Mouse (Mus musculus): ENCODE results near the gene Slc25a21. TPM values are rescaled to one million over a fixed set of nuclear protein-coding genes. Genes with fewer than 3 reads are reported as not detected.
A peak's percentile ranks its signal among the peaks of the same experiment; 100 is the strongest.
"Not testable (repeated sequence)": the region's sequence is repeated elsewhere in the genome, so short reads cannot be mapped to it uniquely, and the experiment has no call there.

Gene Slc25a21
- polyA plus RNA-seq, 1 experiment from 2014 or later: 5.1 TPM

GRCm38 (mm10) chr12:57229703-57230102 lies 32.4 kb upstream of the Slc25a21 start:
- 16% methylated on average over 4 of the region's 4 CpGs for WGBS
- H3K4me1 ChIP-seq (replicated peaks; ENCODE audit: insufficient read depth, low read length): 0 out of 2 replicates have a peak, but pooled peaks cover 5% of the 10 kb centered on the region
- no peaks in the 10 kb centered on the region for H3K9me3 ChIP-seq (replicated peaks; ENCODE audit: low read length)
- no peak for TF ChIP-seq CTCF (IDR thresholded peaks at IDR 0.05; ENCODE audit: low read depth)
- DNase-seq (ENCODE audit: low spot score) (no peak), ATAC-seq (replicated peaks; ENCODE audit: low FRiP score, low read depth) (no peak)
- H3K4me3 ChIP-seq (replicated peaks; ENCODE audit: low read depth, low read length): peak overlapping the region; percentile 77
- peak overlapping the region; percentile 86 for H3K4me2 ChIP-seq (ENCODE audit: low read length)
- H3K27ac ChIP-seq: peak overlapping the region; percentile 93; the same call in 1 of the 2 replicates
- H3K36me3 ChIP-seq (ENCODE audit: insufficient read depth, low read length): no peaks in the 10 kb centered on the region
- H3K27me3 ChIP-seq (ENCODE audit: insufficient read depth, low read length): no peaks in the 10 kb centered on the region
- H3K9ac ChIP-seq (ENCODE audit: low read depth, low read length): peak overlapping the region; percentile 83

GRCm38 (mm10) chr12:57227776-57228175 lies 30.5 kb upstream of the Slc25a21 start:
- Histone ChIP-seq H3K36me3 (ENCODE audit: insufficient read depth, low read length) (no peaks in the 10 kb centered on the region), H3K4me1 (replicated peaks; ENCODE audit: insufficient read depth, low read length) (0 out of 2 replicates have a peak, but pooled peaks cover 5% of the 10 kb centered on the region), H3K4me3 (replicated peaks; ENCODE audit: low read depth, low read length) (no peak overlapping the region), H3K4me2 (ENCODE audit: low read length) (no peak overlapping the region), H3K9ac (ENCODE audit: low read depth, low read length) (no peak overlapping the region), H3K9me3 (replicated peaks; ENCODE audit: low read length) (no peaks in the 10 kb centered on the region), H3K27ac (no peak overlapping the region), H3K27me3 (ENCODE audit: insufficient read depth, low read length) (no peaks in the 10 kb centered on the region)
- WGBS: 41% methylated on average over 3 of the region's 8 CpGs
- TF ChIP-seq CTCF (IDR thresholded peaks at IDR 0.05; ENCODE audit: low read depth): no peak
- ATAC-seq (replicated peaks; ENCODE audit: low FRiP score, low read depth) (no peak), DNase-seq (ENCODE audit: low spot score) (peak; percentile 21)

- WGBS: 83% methylated on average over 9 of the region's 9 CpGs
- Histone ChIP-seq H3K9ac (ENCODE audit: low read depth, low read length) (no peak overlapping the region), H3K4me1 (replicated peaks; ENCODE audit: insufficient read depth, low read length) (0 out of 2 replicates have a peak, but pooled peaks cover 3% of the 10 kb centered on the region), H3K4me3 (replicated peaks; ENCODE audit: low read depth, low read length) (no peak overlapping the region), H3K27ac (no peak overlapping the region), H3K36me3 (ENCODE audit: insufficient read depth, low read length) (no peaks in the 10 kb centered on the region), H3K9me3 (replicated peaks; ENCODE audit: low read length) (no peaks in the 10 kb centered on the region), H3K4me2 (ENCODE audit: low read length) (no peak overlapping the region), H3K27me3 (ENCODE audit: insufficient read depth, low read length) (no peaks in the 10 kb centered on the region)
- no peak for ATAC-seq (replicated peaks; ENCODE audit: low FRiP score, low read depth)
- DNase-seq (ENCODE audit: low spot score): no peak
- no peak for TF ChIP-seq CTCF (IDR thresholded peaks at IDR 0.05; ENCODE audit: low read depth)
Measured at GRCm38 (mm10) chr12:57226411-57226810, 29.1 kb upstream of the Slc25a21 start.

DNA sequence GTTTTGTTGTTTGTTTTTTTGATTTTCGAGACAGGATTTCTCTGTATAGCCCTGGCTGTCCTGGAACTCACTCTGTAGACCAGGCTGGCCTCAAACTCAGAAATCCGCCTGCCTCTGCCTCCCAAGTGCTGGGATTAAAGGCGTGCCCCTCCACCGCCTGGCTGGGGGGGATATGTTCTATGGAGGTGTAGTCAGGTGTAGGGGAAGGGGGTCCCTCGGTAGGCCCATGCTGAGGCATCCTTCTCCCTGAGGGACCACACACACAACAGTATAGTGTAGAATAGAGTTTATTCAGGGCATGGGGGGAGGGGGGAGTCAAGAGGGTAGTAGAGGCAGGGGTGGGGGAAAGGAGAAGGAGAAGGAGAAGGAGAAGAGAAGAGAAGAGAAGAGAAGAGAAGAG lies 15.2 kb upstream of the Slc25a21 start:
- WGBS: 83% methylated on average over 5 of the region's 5 CpGs
- H3K9me3 ChIP-seq (replicated peaks; ENCODE audit: low read length); H3K4me1 ChIP-seq (replicated peaks; ENCODE audit: insufficient read depth, low read length); H3K27ac ChIP-seq; DNase-seq (ENCODE audit: low spot score); H3K4me3 ChIP-seq (replicated peaks; ENCODE audit: low read depth, low read length); H3K4me2 ChIP-seq (ENCODE audit: low read length); H3K36me3 ChIP-seq (ENCODE audit: insufficient read depth, low read length); H3K27me3 ChIP-seq (ENCODE audit: insufficient read depth, low read length); H3K9ac ChIP-seq (ENCODE audit: low read depth, low read length); ATAC-seq (replicated peaks; ENCODE audit: low FRiP score, low read depth): not testable (repeated sequence)

- Histone ChIP-seq H3K9ac (ENCODE audit: low read depth, low read length) (peak overlapping the region; percentile 19), H3K9me3 (replicated peaks; ENCODE audit: low read length) (no peaks in the 10 kb centered on the region), H3K4me1 (replicated peaks; ENCODE audit: insufficient read depth, low read length) (no peaks in the 10 kb centered on the region), H3K27me3 (ENCODE audit: insufficient read depth, low read length) (no peaks in the 10 kb centered on the region), H3K27ac (no peak overlapping the region), H3K4me3 (replicated peaks; ENCODE audit: low read depth, low read length) (peak overlapping the region; percentile 38), H3K4me2 (ENCODE audit: low read length) (peak overlapping the region; percentile 74), H3K36me3 (ENCODE audit: insufficient read depth, low read length) (no peaks in the 10 kb centered on the region)
- ATAC-seq (replicated peaks; ENCODE audit: low FRiP score, low read depth) (peak; percentile 57), DNase-seq (ENCODE audit: low spot score) (peak; percentile 28)
- TF ChIP-seq CTCF (IDR thresholded peaks at IDR 0.05; ENCODE audit: low read depth): no peak
- WGBS: 6% methylated on average over 30 of the region's 30 CpGs
Measured at GRCm38 (mm10) chr12:57211353-57212311, 14.4 kb upstream of the Slc25a21 start.

GRCm38 (mm10) chr12:57204276-57204851 lies 7.1 kb upstream of the Slc25a21 start:
- Histone ChIP-seq H3K36me3 (ENCODE audit: insufficient read depth, low read length) (no peaks in the 10 kb centered on the region), H3K4me2 (ENCODE audit: low read length) (no peak overlapping the region), H3K27ac (no peak overlapping the region), H3K4me3 (replicated peaks; ENCODE audit: low read depth, low read length) (no peak overlapping the region), H3K27me3 (ENCODE audit: insufficient read depth, low read length) (no peaks in the 10 kb centered on the region), H3K9ac (ENCODE audit: low read depth, low read length) (no peak overlapping the region), H3K9me3 (replicated peaks; ENCODE audit: low read length) (no peaks in the 10 kb centered on the region), H3K4me1 (replicated peaks; ENCODE audit: insufficient read depth, low read length) (no peaks in the 10 kb centered on the region)
- DNase-seq (ENCODE audit: low spot score) (no peak), ATAC-seq (replicated peaks; ENCODE audit: low FRiP score, low read depth) (no peak)
- 83% methylated on average over 4 of the region's 4 CpGs for WGBS
- no peak for TF ChIP-seq CTCF (IDR thresholded peaks at IDR 0.05; ENCODE audit: low read depth)

All from kidney, postnatal 0 days (tissue).